Mouse (Mus musculus) small intestine, adult 2 months (tissue): ENCODE data around the gene Ss18l1.

Experiments
- CTCF ChIP-seq: fragments of 200-500 bp; IDR thresholded peaks from 2 replicates; pipeline ENCODE4 v1.5.1; 2012; ENCODE audit warnings: low read depth, mild to moderate bottlenecking, control low read depth, inconsistent platforms, low read length, moderate library complexity, mixed read lengths; ENCODE audit not compliant: insufficient replicate concordance, insufficient read length; ENCODE audit errors: extremely low read depth
- POLR2A ChIP-seq: fragments of 200-500 bp; IDR thresholded peaks from 2 replicates; pipeline ENCODE4 v1.6.1; 2012; ENCODE audit warnings: low read depth, mild to moderate bottlenecking, control low read depth, inconsistent platforms, low read length, moderate library complexity

DNA sequence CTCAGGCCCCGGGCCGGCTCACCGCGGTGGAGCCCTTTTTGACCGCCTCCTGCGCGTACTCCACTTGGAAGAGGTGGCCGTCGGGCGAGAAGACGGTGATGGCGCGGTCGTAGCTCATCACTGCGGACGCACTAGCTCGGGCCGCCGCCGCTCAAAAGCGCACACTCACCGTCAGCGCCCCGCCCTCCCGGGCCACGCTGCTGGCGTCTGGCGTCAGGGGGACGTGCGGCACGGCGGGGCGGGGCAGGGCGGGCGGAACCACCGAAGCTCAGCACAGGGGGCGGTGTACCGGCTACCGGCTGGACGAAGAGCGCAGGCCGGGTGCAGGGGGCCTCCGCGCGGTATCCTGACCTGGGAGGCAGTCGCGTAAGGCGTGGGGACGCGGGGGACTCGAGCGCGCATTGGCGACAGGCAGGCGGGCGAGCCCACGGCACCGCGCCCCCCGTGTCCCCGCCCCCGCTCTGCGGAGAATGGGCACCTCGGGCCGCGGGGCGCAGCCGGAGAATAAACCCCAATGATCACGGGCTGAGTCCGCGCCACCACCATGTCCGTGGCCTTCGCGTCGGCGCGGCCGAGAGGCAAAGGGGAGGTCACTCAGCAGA is at the start of gene Ss18l1, which contains the start of gene Psma7:
- TF ChIP-seq POLR2A = peak; percentile 86
- TF ChIP-seq CTCF = no peak
